Mouse (Mus musculus): Measurements from ENCODE around the gene Fam171a2.

- no peak for TF ChIP-seq CTCF (IDR thresholded peaks at IDR 0.05; ENCODE audit: extremely low read depth, insufficient read length, insufficient replicate concordance, low read depth, low read length)
- TF ChIP-seq POLR2A (IDR thresholded peaks at IDR 0.05; ENCODE audit: low read depth, low read length), result no peak
Observed at GRCm38 (mm10) chr11:102409795-102410330, 37.6 kb downstream of the Fam171a2 start.

Data from small intestine, adult 2 months (tissue).